Mouse (Mus musculus) central nervous system, embryonic 14 days (tissue): ENCODE results near the gene Calcoco1. TPM values are rescaled to one million over a fixed set of nuclear protein-coding genes. Genes with fewer than 3 reads are reported as not detected.

Experiments used
- polyA plus RNA-seq: library from polyadenylated mRNA; depleted of rRNA; stranded (reverse); fragments of >200 nt; gene quantifications from 2 replicates; pipeline ENCODE4 v1.2.3, GENCODE M21; 2012; rRNA removed

Gene Calcoco1
- 55.2 and 56.8 TPM in 2 replicates for polyA plus RNA-seq

GRCm38 (mm10) chr15:102721980-102722475, at the start of gene Calcoco1:
Calcoco1 (minus strand) TSS chr15:102722178.

GRCm38 (mm10) chr15:102672215-102673071, 49.5 kb downstream of the Calcoco1 start, which contains the start of gene Atp5g2:
Atp5g2 (minus strand) TSS chr15:102672352.

Other genes starting within 250 kb of the Calcoco1 start
- not detected in 2 replicates for gene Gm10337, start 218.5 kb downstream of the Calcoco1 start, polyA plus RNA-seq
- 69.0 and 72.9 TPM in 2 replicates for gene Map3k12, start 205.1 kb downstream of the Calcoco1 start, polyA plus RNA-seq
- gene Tarbp2, start 204.0 kb downstream of the Calcoco1 start, polyA plus RNA-seq = 146 TPM in 2 replicates
- gene Npff, start 197.2 kb downstream of the Calcoco1 start, polyA plus RNA-seq = 7.6 and 8.6 TPM in 2 replicates
- gene Gm28047, start 97.1 kb downstream of the Calcoco1 start, polyA plus RNA-seq = 0.09 TPM in 1 of 2 replicates, not detected in the other
- 44.6 and 60.1 TPM in 2 replicates for gene Atf7, start 96.7 kb downstream of the Calcoco1 start, polyA plus RNA-seq
- gene Atp5g2, start 49.8 kb downstream of the Calcoco1 start, polyA plus RNA-seq = 497 and 578 TPM in 2 replicates
- gene Hoxc13, start 198.9 kb upstream of the Calcoco1 start, polyA plus RNA-seq = 0.05 and 0.14 TPM in 2 replicates
- gene Hoxc12, start 214.6 kb upstream of the Calcoco1 start, polyA plus RNA-seq = not detected in 2 replicates
- gene Hoxc11, start 232.2 kb upstream of the Calcoco1 start, polyA plus RNA-seq = not detected in 2 replicates
- not detected in 2 replicates for gene Hoxc10, start 244.6 kb upstream of the Calcoco1 start, polyA plus RNA-seq
- 5.6 and 6.4 TPM in 2 replicates for gene Hoxc5, start 245.3 kb upstream of the Calcoco1 start, polyA plus RNA-seq